ENCODE assay signal across 8 mouse cellular contexts in the genomic region with DNA sequence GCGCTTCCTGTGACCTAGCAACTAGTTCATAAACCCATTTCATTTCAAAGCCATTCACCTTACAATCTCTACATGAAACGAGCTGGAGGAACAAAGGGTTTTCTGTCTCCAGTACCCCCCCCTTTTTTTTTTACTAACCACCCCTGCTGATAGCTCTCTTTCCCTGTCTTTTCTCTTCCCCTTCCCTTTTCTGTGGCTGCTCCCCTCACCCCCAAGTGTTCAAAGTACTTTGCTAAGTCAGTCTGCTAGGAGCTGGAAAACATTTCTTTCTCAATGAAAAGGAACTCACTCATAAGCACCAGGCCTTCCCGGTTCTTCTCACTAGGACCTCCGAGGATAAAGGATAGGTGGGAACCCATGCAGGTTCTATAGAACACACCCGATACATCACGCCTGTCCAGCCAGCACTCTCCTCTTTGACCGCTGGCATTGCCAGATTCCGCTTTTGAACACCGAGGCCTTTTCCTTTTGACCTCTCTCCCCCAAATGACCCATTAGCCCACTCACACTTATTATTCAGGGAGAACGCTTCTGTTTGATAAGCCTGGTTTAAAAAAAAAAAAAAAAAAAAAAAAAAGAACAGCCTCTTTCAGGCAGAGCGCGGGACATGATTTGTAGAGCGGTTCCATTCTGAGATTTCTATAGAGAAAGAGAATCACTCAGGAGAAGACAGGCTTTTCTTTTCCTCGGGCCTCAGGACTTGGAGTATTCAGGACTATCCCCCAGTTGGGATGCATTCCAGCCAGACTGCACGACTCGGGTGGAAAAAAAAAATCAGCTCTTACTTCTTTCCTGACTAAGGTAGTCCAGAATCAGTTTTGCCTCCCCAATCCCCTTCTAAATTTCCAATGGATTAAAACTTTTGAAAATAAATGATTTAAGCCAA.
DNase-seq lines count a peak whose midpoint lies in the region; ATAC-seq lines count a peak whose summit lies in the region.

No protein-coding gene starts in this region.

- H3K27me3 ChIP-seq in heart, embryonic 13.5 days (replicated peaks), result peaks cover 10% of the 10 kb centered on the region; the same call in 1 of the 2 replicates

- H3K9ac ChIP-seq in heart, embryonic 13.5 days, result peak overlapping the region; percentile 79

- no peaks in the 10 kb centered on the region for H3K9me3 ChIP-seq in heart, embryonic 13.5 days

- 3% methylated on average over 16 of the region's 16 CpGs for WGBS in heart, embryonic 13.5 days

- H3K4me1 ChIP-seq in heart, embryonic 13.5 days, result peaks cover 48% of the 10 kb centered on the region

- peak overlapping the region; percentile 81 for H3K4me2 ChIP-seq in heart, embryonic 13.5 days

- peak overlapping the region; percentile 75 for H3K4me3 ChIP-seq in heart, embryonic 13.5 days

- peak overlapping the region; percentile 96 for H3K27ac ChIP-seq in heart, embryonic 13.5 days (replicated peaks)

- no peak for DNase-seq in heart, adult 11 months
- peak; percentile 42 for DNase-seq in Muller cell, postnatal 12 days (ENCODE audit: inconsistent ontology term)
- DNase-seq in adipocyte (ENCODE audit: low spot score), result no peak
- no peak for DNase-seq in urinary bladder, postnatal 25 days (ENCODE audit: low spot score)

- no peaks in the 10 kb centered on the region for H3K36me3 ChIP-seq in heart, embryonic 13.5 days

- ATAC-seq in heart, embryonic 13.5 days (ENCODE audit: extremely low read depth, insufficient number of reproducible peaks, low FRiP score, low TSS enrichment), result no peak
- peak; percentile 4 to 13; a peak in 1 of 4 replicates for ATAC-seq in hematopoietic stem cell, adult 5-6 weeks (replicated peaks in 1 of 2; ENCODE audit: insufficient read depth in 1 of 2, low FRiP score in 2 of 2, low TSS enrichment in 1 of 2, low read depth in 1 of 2, poor library complexity in 2 of 2, severe bottlenecking in 2 of 2)
- peak; percentile 25 for ATAC-seq in megakaryocyte progenitor cell, adult 5-6 weeks (replicated peaks; ENCODE audit: poor library complexity)
- ATAC-seq in frontal cortex, adult (ENCODE audit: low TSS enrichment), result no peak

Comparison
In these comparisons a context has a peak if more than half of its experiments do, and no peak if none do; other contexts are left out.
1. ATAC-seq: peak in hematopoietic stem cell, adult 5-6 weeks (2 of 2) and megakaryocyte progenitor cell, adult 5-6 weeks (single experiment); none in heart, embryonic 13.5 days (single experiment) and frontal cortex, adult (single experiment).